Comparison of ENCODE assay signal across 24 mouse cellular contexts in genomic region chr17:85891243-85891642, GRCm38 (mm10).
DNase-seq lines count a peak whose midpoint lies in the region; ATAC-seq and TF ChIP-seq lines count a peak whose summit lies in the region.
"Had no signal": no experiment of that assay in that cellular context is flagged by ENCODE, and none has a peak within 500 bp of the region (broad histone marks: within the 10 kb centered on the region; RNA-seq: fewer than 3 reads in every experiment).

No protein-coding gene starts in this region.

- H3K4me1 ChIP-seq in heart, postnatal 0 days (ENCODE audit: control insufficient read depth, insufficient read depth): peaks cover 12% of the 10 kb centered on the region
- H3K4me1 ChIP-seq: hindbrain, embryonic 15.5 days; liver, embryonic 12.5 days had no signal

- ATAC-seq in heart, postnatal 0 days (ENCODE audit: insufficient read depth, low read depth): peak; percentile 49; the same call in 1 of the 2 replicates
- no peak for ATAC-seq in CD4-positive, CD25-positive, alpha-beta regulatory T cell, adult 4 months
- ATAC-seq: forebrain, embryonic 14.5 days; liver, embryonic 12.5 days; midbrain, embryonic 16.5 days had no signal

- 23% methylated on average over 2 of the region's 2 CpGs for WGBS in heart, postnatal 0 days

- H3K9ac ChIP-seq in heart, postnatal 0 days (replicated peaks; ENCODE audit: low read depth, low read length): no peak overlapping the region
- H3K9ac ChIP-seq: hindbrain, embryonic 15.5 days; limb, embryonic 13.5 days; liver, embryonic 12.5 days; neural tube, embryonic 13.5 days had no signal

- no peak overlapping the region for H3K27ac ChIP-seq in heart, postnatal 0 days (ENCODE audit: low read depth)
- H3K27ac ChIP-seq: hindbrain, embryonic 15.5 days; limb, embryonic 13.5 days; liver, embryonic 12.5 days; midbrain, embryonic 10.5 days; neural tube, embryonic 13.5 days had no signal

- H3K4me3 ChIP-seq in heart, postnatal 0 days (ENCODE audit: low read depth, low read length): no peak overlapping the region
- H3K4me3 ChIP-seq: hindbrain, embryonic 15.5 days; limb, embryonic 13.5 days; liver, embryonic 12.5 days; midbrain, embryonic 10.5 days; myocyte; neural tube, embryonic 13.5 days had no signal

- DNase-seq in adrenal gland, postnatal 10 days: peak; percentile 29
- no peak for DNase-seq in adrenal gland, adult 8-10 months
- DNase-seq in heart, postnatal 0 days (ENCODE audit: low spot score): peak; percentile 25
- DNase-seq in heart, postnatal 14 days: no peak
- peak; percentile 32 for DNase-seq in NIH3T3 (ENCODE audit: low read depth)
- no peak for DNase-seq in gastrocnemius, adult 18-20 months (ENCODE audit: low spot score)
- DNase-seq: B cell, adult 2 months; cerebellum, adult 8-10 months; kidney, adult 9 months; kidney, postnatal 25 days; lung, adult 18-20 months; lung, postnatal 10 days; retina, postnatal 1 day; right cerebral cortex, postnatal 25 days; spleen, adult 18-20 months had no signal

- no peaks in the 10 kb centered on the region for H3K9me3 ChIP-seq in heart, postnatal 0 days (replicated peaks; ENCODE audit: control insufficient read depth, low read length)
- H3K9me3 ChIP-seq: hindbrain, embryonic 15.5 days; limb, embryonic 13.5 days; liver, embryonic 12.5 days; midbrain, embryonic 10.5 days; neural tube, embryonic 13.5 days had no signal

- no peak for TF ChIP-seq CTCF in heart, postnatal 0 days (IDR thresholded peaks at IDR 0.05; ENCODE audit: low read depth)

- H3K36me3 ChIP-seq in heart, postnatal 0 days (replicated peaks; ENCODE audit: control insufficient read depth, insufficient read depth, low read length): no peaks in the 10 kb centered on the region
- H3K36me3 ChIP-seq: hindbrain, embryonic 15.5 days; limb, embryonic 13.5 days; liver, embryonic 12.5 days; midbrain, embryonic 10.5 days; neural tube, embryonic 13.5 days had no signal

- intact Hi-C loops in heart, postnatal 14 days (cut with DNase I): no loop called here

- no peak overlapping the region; the same call in 1 of the 2 replicates for H3K4me2 ChIP-seq in heart, postnatal 0 days (ENCODE audit: low read depth, low read length)
- H3K4me2 ChIP-seq: hindbrain, embryonic 15.5 days; limb, embryonic 13.5 days; liver, embryonic 12.5 days; neural tube, embryonic 13.5 days had no signal

- TF ChIP-seq EP300 in heart, postnatal 0 days (IDR thresholded peaks at IDR 0.05; ENCODE audit: low read depth): no peak

- H3K27me3 ChIP-seq in heart, postnatal 0 days (ENCODE audit: control insufficient read depth, insufficient read depth, low read length): no peaks in the 10 kb centered on the region
- H3K27me3 ChIP-seq: hindbrain, embryonic 15.5 days; neural tube, embryonic 13.5 days had no signal

Comparison
In these comparisons a context has a peak if more than half of its experiments do, and no peak if none do; other contexts are left out.
1. DNase-seq: peak in adrenal gland, postnatal 10 days (single experiment), heart, postnatal 0 days (single experiment) and NIH3T3 (single experiment); none in adrenal gland, adult 8-10 months (single experiment), heart, postnatal 14 days (0 of 2) and gastrocnemius, adult 18-20 months (single experiment).